Comparison of ENCODE assay signal across 12 mouse cellular contexts in the genomic region with DNA sequence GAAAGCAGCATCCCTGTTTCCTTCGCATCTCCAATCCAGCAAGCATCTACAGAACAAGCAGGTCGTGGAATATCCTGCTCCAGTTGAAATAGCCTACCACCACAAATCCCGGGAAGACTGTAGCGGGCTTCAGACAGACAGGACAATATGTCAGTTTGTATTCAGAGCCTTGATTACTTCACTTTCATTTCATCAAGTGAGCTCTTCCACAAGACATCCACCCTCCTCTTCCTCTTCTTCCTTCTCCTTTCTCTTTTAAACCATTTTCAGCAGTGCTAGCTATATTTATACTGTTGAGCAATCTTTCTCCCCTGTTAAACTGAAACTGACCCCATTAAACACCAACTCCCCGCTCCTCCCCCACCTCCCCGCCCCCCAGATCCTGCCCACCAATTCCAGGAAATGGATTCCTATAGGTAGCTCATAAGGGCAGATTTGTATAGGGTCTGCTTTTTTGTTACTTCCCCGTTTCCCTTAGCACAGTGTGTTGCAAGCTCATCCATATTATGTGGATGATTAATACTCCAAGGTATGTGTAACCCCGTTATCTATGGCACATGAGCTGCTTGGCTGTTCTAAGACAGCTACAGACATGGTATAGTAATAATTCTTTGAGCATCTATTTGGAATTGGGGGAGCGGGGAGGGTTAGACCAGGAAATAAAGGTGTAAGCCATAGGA. TPM values are rescaled to one million over a fixed set of nuclear protein-coding genes. Genes with fewer than 3 reads are reported as not detected.
DNase-seq lines count a peak whose midpoint lies in the region; ATAC-seq lines count a peak whose summit lies in the region.
"Had no signal": no experiment of that assay in that cellular context is flagged by ENCODE, and none has a peak within 500 bp of the region (broad histone marks: within the 10 kb centered on the region; RNA-seq: fewer than 3 reads in every experiment).

No protein-coding gene starts in this region.

- no peak for ATAC-seq in hindbrain, embryonic 13.5 days (ENCODE audit: low FRiP score)
- no peak for ATAC-seq in hindbrain, embryonic 11.5 days (ENCODE audit: low FRiP score)
- peak; percentile 61 for ATAC-seq in common myeloid progenitor, adult 5-6 weeks (replicated peaks; ENCODE audit: low read depth, poor library complexity, severe bottlenecking)
- no peak for ATAC-seq in liver, embryonic 13.5 days (ENCODE audit: low read depth)
- ATAC-seq: midbrain, embryonic 13.5 days had no signal

- 80% methylated on average over 9 of the region's 9 CpGs for WGBS in hindbrain, embryonic 13.5 days
- 83% methylated on average over 9 of the region's 9 CpGs for WGBS in hindbrain, embryonic 11.5 days
- 30% methylated on average over 9 of the region's 9 CpGs for WGBS in liver, embryonic 13.5 days (ENCODE audit: insufficient replicate concordance)

- no peaks in the 10 kb centered on the region for H3K9me3 ChIP-seq in hindbrain, embryonic 13.5 days
- no peaks in the 10 kb centered on the region for H3K9me3 ChIP-seq in hindbrain, embryonic 11.5 days (ENCODE audit: control insufficient read depth, low read length)
- H3K9me3 ChIP-seq in liver, embryonic 13.5 days (replicated peaks) = 0 out of 2 replicates have a peak, but pooled peaks cover 4% of the 10 kb centered on the region
- H3K9me3 ChIP-seq: forebrain, embryonic 12.5 days; midbrain, embryonic 13.5 days had no signal

- H3K4me1 ChIP-seq in hindbrain, embryonic 13.5 days (replicated peaks) = no peaks in the 10 kb centered on the region
- 0 out of 2 replicates have a peak, but pooled peaks cover 3% of the 10 kb centered on the region for H3K4me1 ChIP-seq in hindbrain, embryonic 11.5 days (replicated peaks; ENCODE audit: control insufficient read depth, insufficient read depth, low read length)
- peaks cover 22% of the 10 kb centered on the region for H3K4me1 ChIP-seq in liver, embryonic 13.5 days (replicated peaks)
- H3K4me1 ChIP-seq: midbrain, embryonic 13.5 days had no signal

- 0 out of 2 replicates have a peak overlapping the region, but pooled peaks have one; percentile 13 for H3K4me2 ChIP-seq in hindbrain, embryonic 13.5 days
- H3K4me2 ChIP-seq in hindbrain, embryonic 11.5 days (replicated peaks; ENCODE audit: low read depth, low read length) = no peak overlapping the region
- H3K4me2 ChIP-seq in liver, embryonic 13.5 days = peak overlapping the region; percentile 59
- H3K4me2 ChIP-seq: forebrain, embryonic 12.5 days; midbrain, embryonic 13.5 days had no signal

- H3K9ac ChIP-seq in hindbrain, embryonic 13.5 days = no peak overlapping the region
- H3K9ac ChIP-seq in hindbrain, embryonic 11.5 days (ENCODE audit: low read depth, low read length) = no peak overlapping the region
- peak overlapping the region; percentile 22; the same call in 1 of the 2 replicates for H3K9ac ChIP-seq in liver, embryonic 13.5 days
- H3K9ac ChIP-seq: forebrain, embryonic 12.5 days; midbrain, embryonic 13.5 days had no signal

- H3K4me3 ChIP-seq in hindbrain, embryonic 13.5 days = no peak overlapping the region
- no peak overlapping the region for H3K4me3 ChIP-seq in hindbrain, embryonic 11.5 days (ENCODE audit: low read depth, low read length)
- H3K4me3 ChIP-seq in liver, embryonic 13.5 days (replicated peaks) = peak overlapping the region; percentile 44
- H3K4me3 ChIP-seq: forebrain, embryonic 12.5 days; midbrain, embryonic 13.5 days had no signal

- no peak for DNase-seq in hindbrain, embryonic 11.5 days (ENCODE audit: low spot score)
- peak; percentile 57 for DNase-seq in 416B (ENCODE audit: low read depth)
- DNase-seq in liver, embryonic 13.5 days = no peak
- DNase-seq in adrenal gland, adult (ENCODE audit: inconsistent age in 2 of 2, low spot score in 1 of 2) = no peak
- no peak for DNase-seq in retina, embryonic 14.5 days (ENCODE audit: low spot score)
- no peak for DNase-seq in Muller cell, postnatal 12 days (ENCODE audit: inconsistent ontology term)
- DNase-seq: right cerebral cortex, postnatal 4 days had no signal

- H3K36me3 ChIP-seq in hindbrain, embryonic 13.5 days = no peaks in the 10 kb centered on the region
- no peaks in the 10 kb centered on the region for H3K36me3 ChIP-seq in hindbrain, embryonic 11.5 days (ENCODE audit: control insufficient read depth, insufficient read depth, low read length)
- H3K36me3 ChIP-seq in liver, embryonic 13.5 days = no peaks in the 10 kb centered on the region
- H3K36me3 ChIP-seq: forebrain, embryonic 12.5 days; G1E; midbrain, embryonic 13.5 days had no signal

- H3K27me3 ChIP-seq in hindbrain, embryonic 13.5 days = peaks cover 16% of the 10 kb centered on the region
- H3K27me3 ChIP-seq in hindbrain, embryonic 11.5 days (ENCODE audit: control insufficient read depth, insufficient read depth, low read length) = no peaks in the 10 kb centered on the region
- peaks cover 7% of the 10 kb centered on the region; the same call in 1 of the 2 replicates for H3K27me3 ChIP-seq in liver, embryonic 13.5 days

- H3K27ac ChIP-seq in hindbrain, embryonic 13.5 days = no peak overlapping the region
- no peak overlapping the region for H3K27ac ChIP-seq in hindbrain, embryonic 11.5 days (ENCODE audit: low read depth, low read length)
- H3K27ac ChIP-seq in liver, embryonic 13.5 days = no peak overlapping the region; the same call in 1 of the 2 replicates
- H3K27ac ChIP-seq: forebrain, embryonic 12.5 days; midbrain, embryonic 13.5 days had no signal

RNA-seq across cellular contexts. Expression of a gene that starts 33.0 kb away (rescaled TPM):
- polyA plus RNA-seq in hindbrain, embryonic 13.5 days (2015; fragmentation: Nextera tagmentation; extraction: Ambion mirVana) = 11.1 and 12.0 TPM in 2 replicates
- polyA plus RNA-seq in hindbrain, embryonic 11.5 days (2014; fragmentation: Nextera tagmentation; extraction: Ambion mirVana) = 12.3 and 13.5 TPM in 2 replicates
- total RNA-seq in common myeloid progenitor, adult 5-6 weeks (2017) = 0.23 TPM in 1 of 2 replicates, not detected in the other
- polyA plus RNA-seq in liver, embryonic 13.5 days (2015; fragmentation: Nextera tagmentation; extraction: Ambion mirVana) = 2.4 and 2.8 TPM in 2 replicates
